Mouse (Mus musculus): ENCODE results near the gene Sprr2a2. TPM values are rescaled to one million over a fixed set of nuclear protein-coding genes. Genes with fewer than 3 reads are reported as not detected.

Gene Sprr2a2
- not detected in 2 replicates for polyA plus RNA-seq (2021; fragmentation: Nextera tagmentation)
- long read RNA-seq, experiment 1 = 0 reads
- long read RNA-seq, experiment 2 = 0 reads

GRCm38 (mm10) chr3:92215569-92215968 lies at the start of gene Sprr2a2, which contains the start of gene Sprr2a1:
Gene Sprr2a2, plus strand, starts transcription at chr3:92215920.
Gene Sprr2a1, plus strand, starts transcription at chr3:92215799.

GRCm38 (mm10) chr3:92285101-92285500 lies 69.4 kb downstream of the Sprr2a2 start, which contains the start of gene Sprr2a3:
Gene Sprr2a3, plus strand, starts transcription at chr3:92285417.

Other genes starting within 250 kb of the Sprr2a2 start
- gene Pglyrp3, start 201.3 kb upstream of the Sprr2a2 start, polyA plus RNA-seq (2021; fragmentation: Nextera tagmentation) = not detected in 2 replicates
- 2.6 and 10.8 TPM in 2 replicates for gene Lor, start 132.8 kb upstream of the Sprr2a2 start, polyA plus RNA-seq (2021; fragmentation: Nextera tagmentation)
- gene Prr9, start 92.0 kb upstream of the Sprr2a2 start, polyA plus RNA-seq (2021; fragmentation: Nextera tagmentation) = not detected in 2 replicates
- gene Lelp1, start 73.2 kb upstream of the Sprr2a2 start, polyA plus RNA-seq (2021; fragmentation: Nextera tagmentation) = not detected in 2 replicates
- not detected in 2 replicates for gene Sprr2a1, start 121 bp upstream of the Sprr2a2 start, polyA plus RNA-seq (2021; fragmentation: Nextera tagmentation)
- not detected in 2 replicates for gene Sprr2a3, start 69.5 kb downstream of the Sprr2a2 start, polyA plus RNA-seq (2021; fragmentation: Nextera tagmentation)
- gene Sprr2b, start 100.7 kb downstream of the Sprr2a2 start, polyA plus RNA-seq (2021; fragmentation: Nextera tagmentation) = not detected in 2 replicates
- gene Sprr2d, start 123.2 kb downstream of the Sprr2a2 start, polyA plus RNA-seq (2021; fragmentation: Nextera tagmentation) = not detected in 2 replicates
- gene Sprr2e, start 136.2 kb downstream of the Sprr2a2 start, polyA plus RNA-seq (2021; fragmentation: Nextera tagmentation) = not detected in 2 replicates
- not detected in 2 replicates for gene Sprr2f, start 149.3 kb downstream of the Sprr2a2 start, polyA plus RNA-seq (2021; fragmentation: Nextera tagmentation)
- gene Sprr2h, start 169.8 kb downstream of the Sprr2a2 start, polyA plus RNA-seq (2021; fragmentation: Nextera tagmentation) = not detected in 2 replicates
- gene Sprr2i, start 192.1 kb downstream of the Sprr2a2 start, polyA plus RNA-seq (2021; fragmentation: Nextera tagmentation) = not detected in 2 replicates
- gene Sprr2j-ps, start 202.2 kb downstream of the Sprr2a2 start, polyA plus RNA-seq (2021; fragmentation: Nextera tagmentation) = not detected in 2 replicates
- 1.4 and 1.7 TPM in 2 replicates for gene Gm9774, start 213.5 kb downstream of the Sprr2a2 start, polyA plus RNA-seq (2021; fragmentation: Nextera tagmentation)
- gene Sprr2k, start 216.7 kb downstream of the Sprr2a2 start, polyA plus RNA-seq (2021; fragmentation: Nextera tagmentation) = not detected in 2 replicates
- not detected in 2 replicates for gene Sprr1b, start 222.9 kb downstream of the Sprr2a2 start, polyA plus RNA-seq (2021; fragmentation: Nextera tagmentation)
- not detected in 2 replicates for gene Sprr3, start 242.8 kb downstream of the Sprr2a2 start, polyA plus RNA-seq (2021; fragmentation: Nextera tagmentation)